Mouse (Mus musculus): ENCODE data around the gene Col5a1. TPM values are rescaled to one million over a fixed set of nuclear protein-coding genes. Genes with fewer than 3 reads are reported as not detected.

Gene Col5a1
- total and polyA plus RNA-seq, 3 experiments, result 31.1 to 75.5 TPM; not detected in 1

DNA sequence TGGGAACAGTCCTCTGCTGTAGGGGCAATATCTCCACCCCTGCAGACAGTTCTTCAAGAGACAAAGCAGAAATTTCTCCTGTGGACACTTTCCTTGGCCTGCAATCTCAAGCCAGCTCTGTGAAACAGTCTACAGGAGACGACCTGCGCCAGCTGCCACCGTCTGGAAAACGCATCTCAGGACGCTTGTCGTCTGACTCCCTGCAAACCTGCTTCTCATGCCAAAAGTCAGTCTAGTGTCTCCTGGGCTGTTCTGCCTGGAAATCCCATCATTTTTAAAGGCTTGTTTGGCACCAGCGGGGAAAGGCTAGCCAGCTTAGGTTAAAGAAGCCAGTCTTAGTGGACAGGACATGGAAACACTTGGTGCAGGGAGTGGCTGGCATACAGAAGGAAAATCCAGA, 2.9 kb upstream of the Col5a1 start:
- Histone ChIP-seq H3K27me3 (ENCODE audit: control insufficient read depth in 1 of 2, insufficient read depth in 2 of 2, low read length in 2 of 2) (no peaks in the 10 kb centered on the region), H3K9ac (ENCODE audit: control insufficient read depth, low read depth, low read length, poor library complexity, severe bottlenecking) (no peak overlapping the region)
- TF ChIP-seq JUND (IDR thresholded peaks at IDR 0.05; ENCODE audit: low read depth, low read length) (no peak), ZNF384 (IDR thresholded peaks at IDR 0.05; ENCODE audit: low read depth, low read length) (no peak), GABPA (IDR thresholded peaks at IDR 0.05; ENCODE audit: low read depth, low read length) (no peak), SMC3 (IDR thresholded peaks at IDR 0.05; ENCODE audit: low read depth, low read length) (no peak), CHD1 (IDR thresholded peaks at IDR 0.05; ENCODE audit: low read depth, low read length) (no peak), POLR2AphosphoS5 (IDR thresholded peaks at IDR 0.05; ENCODE audit: borderline replicate concordance, low read depth, low read length) (no peak), UBTF (IDR thresholded peaks at IDR 0.05; ENCODE audit: borderline replicate concordance, insufficient read depth, low read depth, low read length) (no peak), ZKSCAN1 (IDR thresholded peaks at IDR 0.05; ENCODE audit: low read depth, low read length) (no peak), CTCF (IDR thresholded peaks at IDR 0.05 in 2 of 3, conservative IDR thresholded peaks at IDR 0.05 in 1 of 3; ENCODE audit: control insufficient read depth in 1 of 3, insufficient read depth in 1 of 3, low read depth in 2 of 3, low read length in 3 of 3, poor library complexity in 1 of 3, severe bottlenecking in 1 of 3) (no peak), USF2 (IDR thresholded peaks at IDR 0.05; ENCODE audit: borderline replicate concordance in 1 of 2, insufficient read depth in 1 of 2, low read depth in 1 of 2, low read length in 2 of 2) (no peak), MAX (IDR thresholded peaks at IDR 0.05; ENCODE audit: low read length) (no peak), MAFK (IDR thresholded peaks at IDR 0.05; ENCODE audit: borderline replicate concordance, low read depth, low read length) (no peak), TCF12 (IDR thresholded peaks at IDR 0.05; ENCODE audit: low read depth, low read length) (no peak), NELFE (IDR thresholded peaks at IDR 0.05; ENCODE audit: low read depth, low read length) (no peak), HCFC1 (IDR thresholded peaks at IDR 0.05; ENCODE audit: low read depth, low read length) (no peak)

DNA sequence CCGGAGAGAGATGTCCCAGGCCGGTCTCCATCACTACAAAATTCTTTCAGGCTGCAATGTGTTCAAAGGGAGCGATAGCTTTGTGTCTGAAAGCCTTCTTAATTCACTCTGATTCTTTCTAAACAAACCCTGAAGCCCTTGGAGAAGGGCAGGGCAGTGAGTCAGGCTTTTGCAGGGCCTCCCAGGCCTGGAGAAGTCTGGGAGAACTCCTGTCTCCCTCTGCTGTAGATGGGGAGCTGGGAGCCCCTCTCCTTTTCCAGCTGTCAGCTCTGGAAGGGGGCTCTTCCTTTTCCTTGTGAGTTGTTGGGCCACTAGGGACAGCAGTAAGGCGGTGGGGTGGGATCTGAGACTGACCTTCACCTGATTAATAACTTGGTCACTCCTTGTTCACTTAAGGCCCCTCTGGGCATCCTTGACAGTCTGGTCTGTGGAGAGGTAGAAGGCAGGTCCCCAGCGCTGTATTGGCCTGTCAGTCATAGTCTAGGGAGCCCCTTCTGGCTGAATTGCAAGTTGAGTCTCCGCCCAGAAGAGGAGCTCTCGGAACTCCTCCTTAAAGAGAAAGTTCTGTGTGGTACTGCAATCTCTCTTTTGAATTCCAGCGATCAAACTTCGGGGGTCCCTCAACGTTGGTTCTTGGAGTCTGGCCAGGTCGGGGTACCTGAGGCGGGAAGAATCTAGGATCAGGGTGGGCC, 623 bp upstream of the Col5a1 start:
- TF ChIP-seq BHLHE40 (IDR thresholded peaks at IDR 0.05; ENCODE audit: borderline replicate concordance, low read depth, low read length) (no peak), HCFC1 (IDR thresholded peaks at IDR 0.05; ENCODE audit: low read depth, low read length) (no peak), MXI1 (IDR thresholded peaks at IDR 0.05; ENCODE audit: low read depth, low read length) (no peak), SIN3A (IDR thresholded peaks at IDR 0.05; ENCODE audit: low read length) (no peak), ZNF384 (IDR thresholded peaks at IDR 0.05; ENCODE audit: low read depth, low read length) (no peak), ZMIZ1 (IDR thresholded peaks at IDR 0.05; ENCODE audit: low read depth, low read length) (no peak), MAX (IDR thresholded peaks at IDR 0.05; ENCODE audit: low read length) (no peak), TAL1 (IDR thresholded peaks at IDR 0.05; ENCODE audit: low read length) (no peak), MEF2A (IDR thresholded peaks at IDR 0.05; ENCODE audit: extremely low read depth, insufficient replicate concordance, low read depth, low read length, poor library complexity, severe bottlenecking) (no peak), POLR2AphosphoS2 (IDR thresholded peaks at IDR 0.05; ENCODE audit: low read length) (no peak), GATA1 (IDR thresholded peaks at IDR 0.05; ENCODE audit: low read depth, low read length) (no peak), CHD1 (IDR thresholded peaks at IDR 0.05; ENCODE audit: low read depth, low read length) (no peak), KAT2A (conservative IDR thresholded peaks at IDR 0.05; ENCODE audit: low read depth, low read length) (no peak), RCOR1 (IDR thresholded peaks at IDR 0.05; ENCODE audit: low read depth, low read length) (no peak), CHD2 (IDR thresholded peaks at IDR 0.05; ENCODE audit: low read length) (no peak), GABPA (IDR thresholded peaks at IDR 0.05; ENCODE audit: low read depth, low read length) (no peak), TBP (IDR thresholded peaks at IDR 0.05; ENCODE audit: low read depth, low read length) (no peak), TCF12 (IDR thresholded peaks at IDR 0.05; ENCODE audit: low read depth, low read length) (no peak), MYC (IDR thresholded peaks at IDR 0.05; ENCODE audit: low read depth, low read length) (no peak), MAFK (IDR thresholded peaks at IDR 0.05; ENCODE audit: borderline replicate concordance, low read depth, low read length) (no peak)
- no peak overlapping the region for H3K4me3 ChIP-seq (ENCODE audit: control insufficient read depth in 1 of 2, insufficient read depth in 1 of 2, low read depth in 2 of 2, low read length in 2 of 2)
- no peak for DNase-seq (ENCODE audit: low read depth, low spot score)
- no peaks in the 10 kb centered on the region for H3K4me1 ChIP-seq (ENCODE audit: control insufficient read depth in 1 of 2, insufficient read depth in 2 of 2, low read length in 2 of 2)
- H3K27me3 ChIP-seq (ENCODE audit: control insufficient read depth in 1 of 2, insufficient read depth in 2 of 2, low read length in 2 of 2), result no peaks in the 10 kb centered on the region; a peak in 1 of 4 replicates
- H3K9ac ChIP-seq (ENCODE audit: control insufficient read depth, low read depth, low read length, poor library complexity, severe bottlenecking), result no peak overlapping the region
- no peak overlapping the region for H3K27ac ChIP-seq (ENCODE audit: control insufficient read depth, low read depth, low read length)
- H3K79me2 ChIP-seq (ENCODE audit: control insufficient read depth, insufficient read depth, low read length, poor library complexity), result no peaks in the 10 kb centered on the region
- no peaks in the 10 kb centered on the region for H3K36me3 ChIP-seq (ENCODE audit: control insufficient read depth in 1 of 2, insufficient read depth in 2 of 2, low read length in 2 of 2)
- no peaks in the 10 kb centered on the region for H3K9me3 ChIP-seq (replicated peaks; ENCODE audit: insufficient read depth, low read length)

More for the DNA sequence above, 2.9 kb upstream of the Col5a1 start:
- Histone ChIP-seq H3K4me1 (ENCODE audit: control insufficient read depth in 1 of 2, insufficient read depth in 2 of 2, low read length in 2 of 2) (no peaks in the 10 kb centered on the region), H3K79me2 (ENCODE audit: control insufficient read depth, insufficient read depth, low read length, poor library complexity) (no peaks in the 10 kb centered on the region), H3K27ac (ENCODE audit: control insufficient read depth, low read depth, low read length) (no peak overlapping the region), H3K9me3 (replicated peaks; ENCODE audit: insufficient read depth, low read length) (no peaks in the 10 kb centered on the region), H3K4me3 (ENCODE audit: control insufficient read depth in 1 of 2, insufficient read depth in 1 of 2, low read depth in 2 of 2, low read length in 2 of 2) (no peak overlapping the region), H3K36me3 (ENCODE audit: control insufficient read depth in 1 of 2, insufficient read depth in 2 of 2, low read length in 2 of 2) (no peaks in the 10 kb centered on the region)
- DNase-seq (ENCODE audit: low read depth, low spot score), result no peak
